Mouse (Mus musculus): Measurements from ENCODE around the gene Snrpn. TPM values are rescaled to one million over a fixed set of nuclear protein-coding genes. Genes with fewer than 3 reads are reported as not detected.
A peak's percentile ranks its signal among the peaks of the same experiment; 100 is the strongest.
"Not testable (repeated sequence)": the region's sequence is repeated elsewhere in the genome, so short reads cannot be mapped to it uniquely, and the experiment has no call there.

Snrpn gene
- polyA plus RNA-seq (2015; fragmentation: Nextera tagmentation; extraction: Ambion mirVana): 613 and 654 TPM in 2 replicates

GRCm38 (mm10) chr7:60139742-60140480 is at the start of gene Snrpn:
Gene Snrpn (minus strand): TSS chr7:60140219.
- peak; percentile 78 for ATAC-seq (ENCODE audit: low FRiP score)
- H3K4me1 ChIP-seq (replicated peaks): no peaks in the 10 kb centered on the region
- 0 out of 2 replicates have a peak, but pooled peaks cover 4% of the 10 kb centered on the region for H3K9me3 ChIP-seq
- H3K27ac ChIP-seq: no peak within 1 kb of the TSS
- H3K9ac ChIP-seq: no peak within 1 kb of the TSS
- H3K4me2 ChIP-seq: no peak within 1 kb of the TSS
- H3K36me3 ChIP-seq: no peaks in the 10 kb centered on the region
- H3K27me3 ChIP-seq: no peaks in the 10 kb centered on the region
- H3K4me3 ChIP-seq: no peak within 1 kb of the TSS
- 59% methylated on average over 4 of the region's 4 CpGs for WGBS

DNA sequence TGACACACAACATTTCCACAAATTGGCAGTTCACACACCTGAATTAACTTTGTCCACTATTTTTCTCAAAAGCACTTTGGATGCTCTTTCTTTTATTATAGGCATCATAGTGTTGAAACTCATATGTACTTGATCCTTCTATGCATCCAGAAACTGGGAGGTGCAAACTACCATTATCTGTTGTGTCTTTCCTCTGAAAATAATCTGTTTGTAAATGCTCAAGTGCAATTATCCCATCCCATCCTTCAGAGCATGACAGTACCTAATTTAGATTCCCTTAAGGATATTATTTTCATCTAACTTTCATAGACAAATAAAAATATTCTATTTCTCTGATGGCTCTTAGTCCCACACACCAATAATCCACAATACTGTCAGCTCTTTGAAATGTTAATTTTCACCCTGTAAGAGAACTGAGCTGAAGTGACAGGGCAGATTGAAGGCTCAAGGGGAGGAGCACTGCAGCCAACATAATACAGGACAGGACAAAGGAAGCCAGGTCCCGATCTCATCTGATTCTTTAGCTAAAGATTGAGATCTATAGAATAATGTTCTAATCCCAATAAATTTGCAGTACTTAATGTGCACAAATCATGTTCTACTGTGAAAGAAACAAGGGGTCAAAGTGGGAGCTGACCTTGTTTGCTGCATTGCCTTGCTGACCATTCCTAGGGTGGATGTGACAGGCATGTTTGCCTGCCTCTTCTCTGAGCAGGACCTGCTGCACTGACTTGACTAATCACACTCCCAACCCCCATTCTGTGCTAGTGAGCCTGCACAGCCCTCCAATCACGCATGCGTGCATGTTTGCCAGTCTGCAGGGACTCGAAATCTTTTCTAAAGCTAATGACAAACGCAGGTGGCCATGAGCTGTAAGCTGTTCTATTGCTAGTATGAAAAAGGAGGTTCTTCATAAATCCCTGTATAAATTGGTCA is 30.5 kb upstream of the Snrpn start:
- Histone ChIP-seq H3K4me2 (peak overlapping the region; percentile 33), H3K27ac (peak overlapping the region; percentile 86), H3K4me1 (replicated peaks) (no peaks in the 10 kb centered on the region), H3K9ac (0 out of 2 replicates have a peak overlapping the region, but pooled peaks have one; percentile 51), H3K9me3 (peaks cover 9% of the 10 kb centered on the region; the same call in 1 of the 2 replicates), H3K4me3 (peak overlapping the region; percentile 23), H3K36me3 (no peaks in the 10 kb centered on the region), H3K27me3 (no peaks in the 10 kb centered on the region)
- 47% methylated on average over 5 of the region's 5 CpGs for WGBS
- ATAC-seq (ENCODE audit: low FRiP score): peak; percentile 98

- ATAC-seq (ENCODE audit: low FRiP score): no peak
- Histone ChIP-seq H3K4me2 (no peak overlapping the region), H3K4me1 (replicated peaks) (peaks cover 3% of the 10 kb centered on the region; the same call in 1 of the 2 replicates), H3K4me3 (no peak overlapping the region), H3K9ac (no peak overlapping the region), H3K27me3 (no peaks in the 10 kb centered on the region), H3K9me3 (peaks cover 4% of the 10 kb centered on the region; the same call in 1 of the 2 replicates), H3K27ac (no peak overlapping the region), H3K36me3 (no peaks in the 10 kb centered on the region)
- 78% methylated on average over 7 of the region's 7 CpGs for WGBS
Measured at GRCm38 (mm10) chr7:60125332-60125731, 14.7 kb downstream of the Snrpn start.

DNA sequence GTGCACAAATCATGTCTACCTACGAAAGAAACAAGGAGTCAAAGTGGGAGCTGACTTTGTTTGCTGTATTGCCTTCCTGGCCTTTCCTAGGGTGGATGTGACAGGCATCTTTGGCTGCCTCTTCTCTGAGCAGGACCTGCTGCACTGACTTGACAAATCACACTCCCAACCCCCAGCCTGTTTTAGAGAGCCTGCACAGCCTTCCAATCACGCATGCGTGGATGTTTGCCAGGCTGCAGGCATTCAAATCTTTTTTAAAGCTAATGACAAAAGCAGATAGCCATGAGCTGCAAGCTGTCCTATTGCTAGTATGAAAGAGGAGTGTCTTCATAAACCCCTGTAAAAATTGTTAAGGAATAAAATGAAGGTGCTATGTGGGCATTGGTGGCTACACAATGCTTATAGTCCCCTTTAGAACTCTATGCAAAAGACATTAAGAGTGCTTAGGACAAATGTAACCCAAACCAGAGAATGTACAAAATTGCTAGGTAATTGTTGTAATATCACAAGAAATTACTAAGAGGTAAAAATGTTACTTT is 16.9 kb downstream of the Snrpn start:
- WGBS: 55% methylated on average over 3 of the region's 3 CpGs
- ATAC-seq (ENCODE audit: low FRiP score); H3K27ac ChIP-seq: not testable (repeated sequence)

GRCm38 (mm10) chr7:60122434-60123085 is 17.5 kb downstream of the Snrpn start:
- no peak overlapping the region for H3K4me2 ChIP-seq
- H3K9ac ChIP-seq: no peak overlapping the region
- H3K4me3 ChIP-seq: no peak overlapping the region
- 72% methylated on average over 2 of the region's 2 CpGs for WGBS
- H3K27ac ChIP-seq: no peak overlapping the region
- no peaks in the 10 kb centered on the region for H3K36me3 ChIP-seq
- no peaks in the 10 kb centered on the region for H3K27me3 ChIP-seq
- peaks cover 3% of the 10 kb centered on the region; the same call in 1 of the 2 replicates for H3K4me1 ChIP-seq (replicated peaks)
- no peak for ATAC-seq (ENCODE audit: low FRiP score)
- no peaks in the 10 kb centered on the region for H3K9me3 ChIP-seq

More for the DNA sequence above, 16.9 kb downstream of the Snrpn start:
- H3K9ac ChIP-seq; H3K4me3 ChIP-seq; H3K9me3 ChIP-seq; H3K4me1 ChIP-seq (replicated peaks); H3K4me2 ChIP-seq; H3K27me3 ChIP-seq; H3K36me3 ChIP-seq: not testable (repeated sequence)

GRCm38 (mm10) chr7:60097154-60097859 is 42.7 kb downstream of the Snrpn start:
- Histone ChIP-seq H3K27me3 (no peaks in the 10 kb centered on the region), H3K4me3 (no peak overlapping the region), H3K27ac (peak overlapping the region; percentile 66), H3K9ac (no peak overlapping the region), H3K4me1 (replicated peaks) (no peaks in the 10 kb centered on the region), H3K4me2 (peak overlapping the region; percentile 13; the same call in 1 of the 2 replicates), H3K36me3 (no peaks in the 10 kb centered on the region), H3K9me3 (no peaks in the 10 kb centered on the region)
- WGBS: 44% methylated on average over 3 of the region's 3 CpGs
- ATAC-seq (ENCODE audit: low FRiP score): peak; percentile 80

DNA sequence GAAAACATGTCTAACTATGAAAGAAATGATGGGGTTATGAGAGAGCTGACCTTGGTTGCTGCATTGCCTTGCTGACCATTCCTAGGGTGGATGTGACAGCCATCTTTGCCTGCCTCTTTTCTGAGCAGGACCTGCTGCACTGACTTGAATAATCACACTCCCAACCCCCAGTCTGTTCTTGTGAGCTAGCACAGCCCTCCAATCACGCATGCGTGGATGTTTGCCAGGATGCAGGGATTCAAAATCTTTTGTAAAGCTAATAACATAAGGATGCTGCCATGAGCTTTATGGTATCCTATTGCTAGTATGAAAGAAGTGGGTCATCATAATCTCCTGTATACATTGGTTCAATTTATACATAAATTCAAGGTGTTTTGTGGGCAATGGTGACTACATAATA is 63.7 kb downstream of the Snrpn start:
- Histone ChIP-seq H3K36me3 (no peaks in the 10 kb centered on the region), H3K4me3 (no peak overlapping the region), H3K9me3 (no peaks in the 10 kb centered on the region), H3K4me2 (no peak overlapping the region), H3K4me1 (replicated peaks) (no peaks in the 10 kb centered on the region), H3K27ac (no peak overlapping the region), H3K27me3 (no peaks in the 10 kb centered on the region), H3K9ac (no peak overlapping the region)
- WGBS: 72% methylated on average over 2 of the region's 2 CpGs
- ATAC-seq (ENCODE audit: low FRiP score): no peak

DNA sequence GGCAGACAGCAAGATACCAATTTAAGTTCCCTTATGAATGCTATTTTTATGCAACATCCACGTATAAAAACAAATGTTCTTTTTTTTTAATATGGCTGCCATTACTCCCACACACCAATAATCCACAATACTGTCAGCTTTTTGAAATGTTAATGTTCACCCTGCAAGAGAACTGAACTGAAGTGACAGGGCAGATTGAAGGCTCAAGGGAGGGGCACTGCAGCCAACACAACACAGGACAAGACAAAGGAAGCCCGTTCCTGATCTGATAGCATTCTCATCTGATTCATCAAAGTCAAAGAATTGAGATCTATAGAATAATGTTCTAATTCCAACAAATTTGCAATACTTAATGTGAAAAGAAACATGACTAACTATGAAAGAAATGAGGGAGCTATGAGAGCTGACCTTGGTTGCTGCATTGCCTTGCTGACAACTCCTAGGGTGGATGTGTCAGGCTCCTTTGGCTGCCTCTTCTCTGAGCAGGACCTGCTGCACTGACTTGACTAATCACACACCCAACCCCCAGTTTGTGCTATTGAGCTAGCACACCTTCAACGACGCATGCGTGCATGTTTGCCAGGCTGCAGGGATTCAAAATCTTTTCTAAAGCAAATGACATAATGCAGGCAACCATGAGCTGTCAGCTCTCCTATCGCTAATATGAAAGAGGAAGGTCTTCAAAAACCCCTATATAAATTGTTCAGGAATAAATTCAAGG is 92.4 kb downstream of the Snrpn start:
- Histone ChIP-seq H3K9ac (no peak overlapping the region), H3K4me1 (replicated peaks) (no peaks in the 10 kb centered on the region), H3K9me3 (no peaks in the 10 kb centered on the region), H3K27ac (peak overlapping the region; percentile 64; the same call in 1 of the 2 replicates), H3K27me3 (no peaks in the 10 kb centered on the region), H3K4me2 (peak overlapping the region; percentile 34), H3K36me3 (no peaks in the 10 kb centered on the region), H3K4me3 (peak overlapping the region; percentile 23)
- WGBS: 63% methylated on average over 6 of the region's 6 CpGs
- 0 out of 2 replicates have a peak, but pooled peaks have one; percentile 63 for ATAC-seq (ENCODE audit: low FRiP score)

- no peak for ATAC-seq (ENCODE audit: low FRiP score)
- Histone ChIP-seq H3K27ac (no peak overlapping the region), H3K9ac (no peak overlapping the region), H3K4me2 (no peak overlapping the region), H3K9me3 (peaks cover 17% of the 10 kb centered on the region; the same call in 1 of the 2 replicates), H3K36me3 (no peaks in the 10 kb centered on the region), H3K4me1 (replicated peaks) (no peaks in the 10 kb centered on the region), H3K4me3 (no peak overlapping the region), H3K27me3 (no peaks in the 10 kb centered on the region)
- 68% methylated on average over 3 of the region's 3 CpGs for WGBS
Measured at GRCm38 (mm10) chr7:60013186-60013585, 126.8 kb downstream of the Snrpn start.

DNA sequence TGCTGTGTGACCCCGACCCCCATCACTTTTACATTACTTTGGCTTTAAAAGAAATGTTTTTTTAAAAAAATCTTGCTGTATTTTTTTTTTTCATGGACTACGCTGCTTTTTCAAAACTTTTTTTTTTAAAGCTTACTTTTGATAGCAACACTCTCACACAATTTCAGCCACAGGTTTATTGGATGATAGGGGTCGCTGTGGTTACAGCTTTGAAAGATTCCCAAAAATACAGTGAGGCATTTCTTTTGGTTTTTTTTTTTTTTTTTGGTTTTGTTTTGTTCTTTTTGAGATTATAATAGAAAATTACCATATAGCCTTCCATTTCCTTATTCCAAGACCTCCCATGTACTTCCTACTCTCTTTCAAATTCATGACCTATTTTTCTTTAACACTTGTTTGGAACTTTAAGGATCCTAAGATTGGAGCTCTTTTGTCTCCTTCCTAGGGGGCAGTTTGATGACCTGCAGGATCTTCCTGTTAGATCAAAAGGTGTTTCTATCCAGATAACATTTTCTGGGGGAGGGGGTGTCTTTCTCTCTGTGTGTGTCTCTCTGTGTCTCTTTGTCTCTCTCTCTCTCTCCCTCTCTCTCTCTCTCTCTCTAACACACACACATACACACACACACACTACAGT is 132.2 kb downstream of the Snrpn start:
- Histone ChIP-seq H3K27ac (no peak overlapping the region), H3K9me3 (peaks cover 29% of the 10 kb centered on the region), H3K4me1 (replicated peaks) (no peaks in the 10 kb centered on the region), H3K36me3 (no peaks in the 10 kb centered on the region), H3K4me2 (no peak overlapping the region), H3K9ac (no peak overlapping the region), H3K4me3 (no peak overlapping the region), H3K27me3 (no peaks in the 10 kb centered on the region)
- 47% methylated on average over 3 of the region's 3 CpGs for WGBS
- ATAC-seq (ENCODE audit: low FRiP score): no peak

Measured in hindbrain, embryonic 13.5 days (tissue).